20 mouse cellular contexts compared by ENCODE assay signal in genomic region chr4:40791176-40791575, GRCm38 (mm10).
"Had no signal": no experiment of that assay in that cellular context is flagged by ENCODE, and none has a peak within 500 bp of the region (broad histone marks: within the 10 kb centered on the region; RNA-seq: fewer than 3 reads in every experiment).

No protein-coding gene starts in this region.

- H3K4me1 ChIP-seq: lung, embryonic 15.5 days; midbrain, embryonic 10.5 days; midbrain, embryonic 12.5 days; neural tube, embryonic 13.5 days; neural tube, embryonic 15.5 days had no signal

- DNase-seq: lung, adult 18-20 months; lung, postnatal 14 days; lung, postnatal 4 days; midbrain, embryonic 14.5 days; retina, postnatal 1 day; right cerebral cortex, adult 18-20 months; right cerebral cortex, postnatal 25 days; right cerebral cortex, postnatal 4 days; spleen, adult 18-20 months; thymus, adult 18-20 months; thymus, postnatal 14 days; thymus, postnatal 36 days had no signal

- H3K9ac ChIP-seq: lung, embryonic 15.5 days; midbrain, embryonic 12.5 days; neural tube, embryonic 13.5 days; neural tube, embryonic 15.5 days had no signal

- H3K36me3 ChIP-seq: lung, embryonic 15.5 days; midbrain, embryonic 10.5 days; midbrain, embryonic 12.5 days; neural tube, embryonic 13.5 days; neural tube, embryonic 15.5 days had no signal

- H3K27me3 ChIP-seq: lung, embryonic 15.5 days; midbrain, embryonic 12.5 days; neural tube, embryonic 13.5 days; neural tube, embryonic 15.5 days had no signal

- H3K4me2 ChIP-seq: lung, embryonic 15.5 days; midbrain, embryonic 12.5 days; neural tube, embryonic 13.5 days; neural tube, embryonic 15.5 days had no signal

- H3K27ac ChIP-seq: lung, embryonic 15.5 days; midbrain, embryonic 10.5 days; midbrain, embryonic 12.5 days; neural tube, embryonic 13.5 days; neural tube, embryonic 15.5 days had no signal

- ATAC-seq: lung, postnatal 0 days; midbrain, embryonic 16.5 days had no signal

- H3K4me3 ChIP-seq: lung, embryonic 15.5 days; midbrain, embryonic 10.5 days; midbrain, embryonic 12.5 days; myocyte; neural tube, embryonic 13.5 days; neural tube, embryonic 15.5 days had no signal

- H3K9me3 ChIP-seq: lung, embryonic 15.5 days; midbrain, embryonic 10.5 days; midbrain, embryonic 12.5 days; neural tube, embryonic 13.5 days; neural tube, embryonic 15.5 days had no signal
